Mouse (Mus musculus) adrenal gland, postnatal 14 days (tissue): ENCODE measurements around the gene Klf2. TPM values are rescaled to one million over a fixed set of nuclear protein-coding genes. Genes with fewer than 3 reads are reported as not detected.

ENCODE experiments used
- total RNA-seq: library from RNA; stranded (reverse); gene quantifications from 2 replicates; pipeline ENCODE4 v1.2.3, GENCODE M21; 2021

Klf2 gene
- total RNA-seq, 1 experiment from 2014 or later, result 73.8 TPM

Other genes with a start within 250 kb of the Klf2 start
- gene Olfr373, start 235.9 kb upstream of the Klf2 start, total RNA-seq, result not detected in 2 replicates
- gene Olfr374, start 212.0 kb upstream of the Klf2 start, total RNA-seq, result not detected in 2 replicates
- gene Tpm4, start 184.1 kb upstream of the Klf2 start, total RNA-seq, result 286 and 295 TPM in 2 replicates
- 64.5 and 66.1 TPM in 2 replicates for gene Rab8a, start 157.8 kb upstream of the Klf2 start, total RNA-seq
- gene Hsh2d, start 129.4 kb upstream of the Klf2 start, total RNA-seq, result 0.94 TPM in 1 of 2 replicates, not detected in the other
- not detected in 2 replicates for gene Cib3, start 106.2 kb upstream of the Klf2 start, total RNA-seq
- not detected in 2 replicates for gene Gm11034, start 105.4 kb upstream of the Klf2 start, total RNA-seq
- 51.9 and 60.3 TPM in 2 replicates for gene Fam32a, start 99.3 kb upstream of the Klf2 start, total RNA-seq
- gene Ap1m1, start 79.0 kb upstream of the Klf2 start, total RNA-seq, result 68.1 and 79.4 TPM in 2 replicates
- 16.0 and 16.8 TPM in 2 replicates for gene Gm10282, start 13.8 kb upstream of the Klf2 start, total RNA-seq
- gene Eps15l1, start 102.4 kb downstream of the Klf2 start, total RNA-seq, result 49.9 and 53.9 TPM in 2 replicates
- 3.1 and 4.5 TPM in 2 replicates for gene Calr3, start 124.8 kb downstream of the Klf2 start, total RNA-seq
- gene 1700030K09Rik, start 124.8 kb downstream of the Klf2 start, total RNA-seq, result 8.5 and 9.1 TPM in 2 replicates
- 49.6 and 68.5 TPM in 2 replicates for gene Cherp, start 156.2 kb downstream of the Klf2 start, total RNA-seq
- gene Slc35e1, start 173.6 kb downstream of the Klf2 start, total RNA-seq, result 33.6 and 34.9 TPM in 2 replicates
- gene Med26, start 229.2 kb downstream of the Klf2 start, total RNA-seq, result 9.5 and 10.0 TPM in 2 replicates